Mouse (Mus musculus): ENCODE data around the gene Pelp1.
"Not testable (repeated sequence)": the region's sequence is repeated elsewhere in the genome, so short reads cannot be mapped to it uniquely, and the experiment has no call there.

The Pelp1 gene

GRCm38 (mm10) chr11:70426598-70426997, 16.8 kb upstream of the Pelp1 start:
- not testable (repeated sequence) for DNase-seq (ENCODE audit: low read depth, low spot score)

GRCm38 (mm10) chr11:70419486-70419885, 9.7 kb upstream of the Pelp1 start:
- no peak for DNase-seq (ENCODE audit: low read depth, low spot score)

GRCm38 (mm10) chr11:70418199-70418598, 8.4 kb upstream of the Pelp1 start:
- DNase-seq (ENCODE audit: low read depth, low spot score), result no peak

GRCm38 (mm10) chr11:70413961-70414360, 4.1 kb upstream of the Pelp1 start:
- DNase-seq (ENCODE audit: low read depth, low spot score), result peak; percentile 53

- DNase-seq (ENCODE audit: low read depth, low spot score), result no peak
These were observed 2.8 kb upstream of the Pelp1 start for GRCm38 (mm10) chr11:70412591-70412990.

- no peak for DNase-seq (ENCODE audit: low read depth, low spot score)
These were observed 439 bp upstream of the Pelp1 start for GRCm38 (mm10) chr11:70410297-70410643.

GRCm38 (mm10) chr11:70403598-70403997, 6.2 kb downstream of the Pelp1 start:
- DNase-seq (ENCODE audit: low read depth, low spot score), result no peak

GRCm38 (mm10) chr11:70389421-70389820, 20.4 kb downstream of the Pelp1 start:
- DNase-seq (ENCODE audit: low read depth, low spot score), result no peak

- DNase-seq (ENCODE audit: low read depth, low spot score), result peak; percentile 80
These were observed 22.4 kb downstream of the Pelp1 start for GRCm38 (mm10) chr11:70387436-70387835.

- DNase-seq (ENCODE audit: low read depth, low spot score), result no peak
These were observed 25.7 kb downstream of the Pelp1 start for GRCm38 (mm10) chr11:70384136-70384535.

GRCm38 (mm10) chr11:70381330-70381729, 28.5 kb downstream of the Pelp1 start:
- DNase-seq (ENCODE audit: low read depth, low spot score), result no peak

- DNase-seq (ENCODE audit: low read depth, low spot score), result no peak
These were observed 29.3 kb downstream of the Pelp1 start for GRCm38 (mm10) chr11:70380478-70381005.

- DNase-seq (ENCODE audit: low read depth, low spot score), result no peak
These were observed 33.8 kb downstream of the Pelp1 start for GRCm38 (mm10) chr11:70376054-70376453.

GRCm38 (mm10) chr11:70374302-70374701, 35.5 kb downstream of the Pelp1 start:
- DNase-seq (ENCODE audit: low read depth, low spot score), result no peak

- no peak for DNase-seq (ENCODE audit: low read depth, low spot score)
These were observed 36.8 kb downstream of the Pelp1 start for GRCm38 (mm10) chr11:70372849-70373557.

- no peak for DNase-seq (ENCODE audit: low read depth, low spot score)
These were observed 37.4 kb downstream of the Pelp1 start for GRCm38 (mm10) chr11:70372396-70372795.

- DNase-seq (ENCODE audit: low read depth, low spot score), result not testable (repeated sequence)
These were observed 41.2 kb downstream of the Pelp1 start for GRCm38 (mm10) chr11:70368626-70369025.

GRCm38 (mm10) chr11:70367701-70368100, 42.1 kb downstream of the Pelp1 start:
- not testable (repeated sequence) for DNase-seq (ENCODE audit: low read depth, low spot score)

GRCm38 (mm10) chr11:70351868-70352267, 58.0 kb downstream of the Pelp1 start, which contains the start of gene Alox15:
TSS of gene Alox15 (minus strand) at chr11:70352031.
- no peak for DNase-seq (ENCODE audit: low read depth, low spot score)

GRCm38 (mm10) chr11:70348630-70349029, 61.2 kb downstream of the Pelp1 start:
- DNase-seq (ENCODE audit: low read depth, low spot score), result no peak

GRCm38 (mm10) chr11:70347861-70348260, 62.0 kb downstream of the Pelp1 start:
- DNase-seq (ENCODE audit: low read depth, low spot score), result no peak

- no peak for DNase-seq (ENCODE audit: low read depth, low spot score)
These were observed 64.3 kb downstream of the Pelp1 start for GRCm38 (mm10) chr11:70345546-70345945.

GRCm38 (mm10) chr11:70345061-70345460, 64.8 kb downstream of the Pelp1 start:
- no peak for DNase-seq (ENCODE audit: low read depth, low spot score)

Data from retina, adult 2 months (tissue).